Mouse (Mus musculus): ENCODE data around the gene Nudt2.

The Nudt2 gene

GRCm38 (mm10) chr4:41493464-41494116 is 28.6 kb downstream of the Nudt2 start:
- no peak for DNase-seq (ENCODE audit: low read depth, low spot score)

GRCm38 (mm10) chr4:41494378-41494777 is 29.4 kb downstream of the Nudt2 start:
- DNase-seq (ENCODE audit: low read depth, low spot score), result no peak

- no peak for DNase-seq (ENCODE audit: low read depth, low spot score)
Measured at GRCm38 (mm10) chr4:41495076-41495475, 30.1 kb downstream of the Nudt2 start.

- DNase-seq (ENCODE audit: low read depth, low spot score), result no peak
Measured at GRCm38 (mm10) chr4:41495850-41496249, 30.9 kb downstream of the Nudt2 start.

GRCm38 (mm10) chr4:41497046-41497445 is 32.1 kb downstream of the Nudt2 start:
- DNase-seq (ENCODE audit: low read depth, low spot score), result no peak

- DNase-seq (ENCODE audit: low read depth, low spot score), result no peak
Measured at GRCm38 (mm10) chr4:41497579-41497978, 32.6 kb downstream of the Nudt2 start.

GRCm38 (mm10) chr4:41497995-41498845 is 33.3 kb downstream of the Nudt2 start:
- no peak for DNase-seq (ENCODE audit: low read depth, low spot score)

- DNase-seq (ENCODE audit: low read depth, low spot score), result no peak
Measured at GRCm38 (mm10) chr4:41498921-41499391, 34.0 kb downstream of the Nudt2 start.

GRCm38 (mm10) chr4:41499619-41500018 is 34.7 kb downstream of the Nudt2 start:
- DNase-seq (ENCODE audit: low read depth, low spot score), result no peak

- DNase-seq (ENCODE audit: low read depth, low spot score), result no peak
Measured at GRCm38 (mm10) chr4:41500787-41501186, 35.8 kb downstream of the Nudt2 start.

- DNase-seq (ENCODE audit: low read depth, low spot score), result peak; percentile 54
Measured at GRCm38 (mm10) chr4:41502171-41502940, 37.4 kb downstream of the Nudt2 start.

- DNase-seq (ENCODE audit: low read depth, low spot score), result peak; percentile 96
Measured at GRCm38 (mm10) chr4:41502986-41503412, 38.0 kb downstream of the Nudt2 start, which contains the start of gene AI464131. TSS of gene AI464131 (minus strand) at chr4:41503076.

- peak; percentile 11 for DNase-seq (ENCODE audit: low read depth, low spot score)
Measured at GRCm38 (mm10) chr4:41504325-41504724, 39.4 kb downstream of the Nudt2 start.

GRCm38 (mm10) chr4:41505131-41505551 is 40.2 kb downstream of the Nudt2 start:
- no peak for DNase-seq (ENCODE audit: low read depth, low spot score)

GRCm38 (mm10) chr4:41506156-41506555 is 41.2 kb downstream of the Nudt2 start:
- no peak for DNase-seq (ENCODE audit: low read depth, low spot score)

GRCm38 (mm10) chr4:41506906-41507305 is 42.0 kb downstream of the Nudt2 start:
- DNase-seq (ENCODE audit: low read depth, low spot score), result no peak

GRCm38 (mm10) chr4:41507326-41507924 is 42.5 kb downstream of the Nudt2 start:
- no peak for DNase-seq (ENCODE audit: low read depth, low spot score)

- DNase-seq (ENCODE audit: low read depth, low spot score), result no peak
Measured at GRCm38 (mm10) chr4:41507998-41508397, 43.0 kb downstream of the Nudt2 start.

- DNase-seq (ENCODE audit: low read depth, low spot score), result no peak
Measured at GRCm38 (mm10) chr4:41513309-41513708, 48.4 kb downstream of the Nudt2 start.

- no peak for DNase-seq (ENCODE audit: low read depth, low spot score)
Measured at GRCm38 (mm10) chr4:41513714-41514113, 48.8 kb downstream of the Nudt2 start.

- DNase-seq (ENCODE audit: low read depth, low spot score), result no peak
Measured at GRCm38 (mm10) chr4:41517233-41517632, 52.3 kb downstream of the Nudt2 start, which contains the start of gene 1110017D15Rik. TSS of gene 1110017D15Rik (minus strand) at chr4:41517333.
